Mouse (Mus musculus): ENCODE results near the gene Gli3. TPM values are rescaled to one million over a fixed set of nuclear protein-coding genes. Genes with fewer than 3 reads are reported as not detected.

The Gli3 gene
- total and polyA plus RNA-seq, 3 experiments: 0.11 TPM; not detected in 2

- DNase-seq (ENCODE audit: low spot score) (no peak), ATAC-seq (ENCODE audit: extremely low read depth, insufficient number of reproducible peaks, low FRiP score, poor library complexity, severe bottlenecking) (no peak)
- H3K9me3 ChIP-seq (replicated peaks): no peaks in the 10 kb centered on the region
- H3K4me3 ChIP-seq (ENCODE audit: low read depth, low read length): no peak overlapping the region
- TF ChIP-seq POLR2AphosphoS5 (IDR thresholded peaks at IDR 0.05; ENCODE audit: insufficient replicate concordance, low read depth, low read length) (no peak), GATA2 (IDR thresholded peaks at IDR 0.05; ENCODE audit: borderline replicate concordance, low read depth, low read length) (no peak), CTCF (IDR thresholded peaks at IDR 0.05; ENCODE audit: low read depth, low read length) (no peak), GATA1 (IDR thresholded peaks at IDR 0.05; ENCODE audit: borderline replicate concordance, low read length) (no peak), TAL1 (conservative IDR thresholded peaks at IDR 0.05; ENCODE audit: low read depth, low read length) (no peak)
- H3K36me3 ChIP-seq (replicated peaks): no peaks in the 10 kb centered on the region
- H3K4me1 ChIP-seq (ENCODE audit: insufficient read depth, low read depth, low read length): no peaks in the 10 kb centered on the region
- no peaks in the 10 kb centered on the region for H3K27me3 ChIP-seq (ENCODE audit: insufficient read depth, low read length)
Observed at GRCm38 (mm10) chr13:15580458-15580857, 117.4 kb downstream of the Gli3 start.

GRCm38 (mm10) chr13:15585941-15586340 is 122.9 kb downstream of the Gli3 start:
- no peaks in the 10 kb centered on the region for H3K36me3 ChIP-seq (replicated peaks)
- no peaks in the 10 kb centered on the region for H3K4me1 ChIP-seq (ENCODE audit: insufficient read depth, low read depth, low read length)
- H3K27me3 ChIP-seq (ENCODE audit: insufficient read depth, low read length): no peaks in the 10 kb centered on the region
- DNase-seq (ENCODE audit: low spot score) (no peak), ATAC-seq (ENCODE audit: extremely low read depth, insufficient number of reproducible peaks, low FRiP score, poor library complexity, severe bottlenecking) (no peak)
- no peaks in the 10 kb centered on the region for H3K9me3 ChIP-seq (replicated peaks)
- no peak overlapping the region for H3K4me3 ChIP-seq (ENCODE audit: low read depth, low read length)
- no peak for TF ChIP-seq GATA1 (IDR thresholded peaks at IDR 0.05; ENCODE audit: borderline replicate concordance, low read length)
- TF ChIP-seq POLR2AphosphoS5 (IDR thresholded peaks at IDR 0.05; ENCODE audit: insufficient replicate concordance, low read depth, low read length): no peak
- no peak for TF ChIP-seq GATA2 (IDR thresholded peaks at IDR 0.05; ENCODE audit: borderline replicate concordance, low read depth, low read length)
- TF ChIP-seq CTCF (IDR thresholded peaks at IDR 0.05; ENCODE audit: low read depth, low read length): no peak
- TF ChIP-seq TAL1 (conservative IDR thresholded peaks at IDR 0.05; ENCODE audit: low read depth, low read length): no peak

- DNase-seq (ENCODE audit: low spot score) (no peak), ATAC-seq (ENCODE audit: extremely low read depth, insufficient number of reproducible peaks, low FRiP score, poor library complexity, severe bottlenecking) (no peak)
- no peaks in the 10 kb centered on the region for H3K27me3 ChIP-seq (ENCODE audit: insufficient read depth, low read length)
- H3K36me3 ChIP-seq (replicated peaks): no peaks in the 10 kb centered on the region
- H3K4me3 ChIP-seq (ENCODE audit: low read depth, low read length): no peak overlapping the region
- H3K9me3 ChIP-seq (replicated peaks): no peaks in the 10 kb centered on the region
- TF ChIP-seq GATA2 (IDR thresholded peaks at IDR 0.05; ENCODE audit: borderline replicate concordance, low read depth, low read length) (no peak), GATA1 (IDR thresholded peaks at IDR 0.05; ENCODE audit: borderline replicate concordance, low read length) (no peak), TAL1 (conservative IDR thresholded peaks at IDR 0.05; ENCODE audit: low read depth, low read length) (no peak), CTCF (IDR thresholded peaks at IDR 0.05; ENCODE audit: low read depth, low read length) (no peak), POLR2AphosphoS5 (IDR thresholded peaks at IDR 0.05; ENCODE audit: insufficient replicate concordance, low read depth, low read length) (no peak)
- H3K4me1 ChIP-seq (ENCODE audit: insufficient read depth, low read depth, low read length): no peaks in the 10 kb centered on the region
Observed at GRCm38 (mm10) chr13:15588278-15589272, 125.5 kb downstream of the Gli3 start.

- no peaks in the 10 kb centered on the region for H3K9me3 ChIP-seq (replicated peaks)
- H3K27me3 ChIP-seq (ENCODE audit: insufficient read depth, low read length): no peaks in the 10 kb centered on the region
- H3K36me3 ChIP-seq (replicated peaks): no peaks in the 10 kb centered on the region
- DNase-seq (ENCODE audit: low spot score) (no peak), ATAC-seq (ENCODE audit: extremely low read depth, insufficient number of reproducible peaks, low FRiP score, poor library complexity, severe bottlenecking) (no peak)
- TF ChIP-seq GATA2 (IDR thresholded peaks at IDR 0.05; ENCODE audit: borderline replicate concordance, low read depth, low read length) (no peak), CTCF (IDR thresholded peaks at IDR 0.05; ENCODE audit: low read depth, low read length) (no peak), POLR2AphosphoS5 (IDR thresholded peaks at IDR 0.05; ENCODE audit: insufficient replicate concordance, low read depth, low read length) (no peak), GATA1 (IDR thresholded peaks at IDR 0.05; ENCODE audit: borderline replicate concordance, low read length) (no peak), TAL1 (conservative IDR thresholded peaks at IDR 0.05; ENCODE audit: low read depth, low read length) (no peak)
- H3K4me1 ChIP-seq (ENCODE audit: insufficient read depth, low read depth, low read length): no peaks in the 10 kb centered on the region
- H3K4me3 ChIP-seq (ENCODE audit: low read depth, low read length): no peak overlapping the region
Observed at GRCm38 (mm10) chr13:15590326-15590933, 127.4 kb downstream of the Gli3 start.

GRCm38 (mm10) chr13:15596667-15597066 is 133.6 kb downstream of the Gli3 start:
- H3K9me3 ChIP-seq (replicated peaks): no peaks in the 10 kb centered on the region
- H3K27me3 ChIP-seq (ENCODE audit: insufficient read depth, low read length): no peaks in the 10 kb centered on the region
- H3K36me3 ChIP-seq (replicated peaks): no peaks in the 10 kb centered on the region
- ATAC-seq (ENCODE audit: extremely low read depth, insufficient number of reproducible peaks, low FRiP score, poor library complexity, severe bottlenecking) (no peak), DNase-seq (ENCODE audit: low spot score) (no peak)
- H3K4me1 ChIP-seq (ENCODE audit: insufficient read depth, low read depth, low read length): no peaks in the 10 kb centered on the region
- no peak overlapping the region for H3K4me3 ChIP-seq (ENCODE audit: low read depth, low read length)
- TF ChIP-seq CTCF (IDR thresholded peaks at IDR 0.05; ENCODE audit: low read depth, low read length): no peak
- no peak for TF ChIP-seq POLR2AphosphoS5 (IDR thresholded peaks at IDR 0.05; ENCODE audit: insufficient replicate concordance, low read depth, low read length)
- TF ChIP-seq TAL1 (conservative IDR thresholded peaks at IDR 0.05; ENCODE audit: low read depth, low read length): no peak
- no peak for TF ChIP-seq GATA1 (IDR thresholded peaks at IDR 0.05; ENCODE audit: borderline replicate concordance, low read length)
- TF ChIP-seq GATA2 (IDR thresholded peaks at IDR 0.05; ENCODE audit: borderline replicate concordance, low read depth, low read length): no peak

GRCm38 (mm10) chr13:15599741-15600140 is 136.7 kb downstream of the Gli3 start:
- no peaks in the 10 kb centered on the region for H3K27me3 ChIP-seq (ENCODE audit: insufficient read depth, low read length)
- H3K9me3 ChIP-seq (replicated peaks): no peaks in the 10 kb centered on the region
- no peak overlapping the region for H3K4me3 ChIP-seq (ENCODE audit: low read depth, low read length)
- TF ChIP-seq POLR2AphosphoS5 (IDR thresholded peaks at IDR 0.05; ENCODE audit: insufficient replicate concordance, low read depth, low read length): no peak
- H3K4me1 ChIP-seq (ENCODE audit: insufficient read depth, low read depth, low read length): no peaks in the 10 kb centered on the region
- DNase-seq (ENCODE audit: low spot score) (no peak), ATAC-seq (ENCODE audit: extremely low read depth, insufficient number of reproducible peaks, low FRiP score, poor library complexity, severe bottlenecking) (no peak)
- no peaks in the 10 kb centered on the region for H3K36me3 ChIP-seq (replicated peaks)
